Mouse (Mus musculus): Measurements from ENCODE around the gene Gucy2e. TPM values are rescaled to one million over a fixed set of nuclear protein-coding genes. Genes with fewer than 3 reads are reported as not detected.

Gene Gucy2e
- polyA plus RNA-seq, 2 experiments = not detected

DNA sequence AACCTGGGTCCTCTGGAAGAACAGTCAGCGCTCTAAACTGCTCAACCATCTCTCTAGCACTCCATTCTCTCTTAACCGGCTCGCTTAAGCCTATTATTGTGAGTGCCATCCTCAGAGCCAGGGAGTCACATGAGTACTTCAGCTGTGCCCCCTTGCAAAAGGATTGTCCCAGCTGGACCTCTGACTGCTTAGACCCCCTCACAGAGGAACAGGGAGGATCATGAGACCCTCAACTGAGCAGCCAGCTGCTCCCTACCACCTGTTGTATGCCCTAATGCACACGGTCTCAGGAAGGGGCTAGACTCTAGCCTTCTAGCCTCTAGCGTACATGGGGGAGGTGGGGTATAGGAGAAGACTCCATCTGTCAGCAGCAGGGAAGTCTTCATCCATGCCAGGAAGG lies 18.0 kb upstream of the Gucy2e start:
- H3K36me3 ChIP-seq (replicated peaks; ENCODE audit: control insufficient read depth, insufficient read depth, low read depth) = no peaks in the 10 kb centered on the region
- H3K9ac ChIP-seq (replicated peaks) = no peak overlapping the region
- no peak overlapping the region for H3K4me2 ChIP-seq (ENCODE audit: low read depth)
- no peak for TF ChIP-seq EP300 (IDR thresholded peaks at IDR 0.05; ENCODE audit: low read depth)
- no peak for TF ChIP-seq CTCF (IDR thresholded peaks at IDR 0.05; ENCODE audit: low read depth)
- 70% methylated on average over 5 of the region's 5 CpGs for WGBS (ENCODE audit: insufficient replicate concordance)
- no peak overlapping the region for H3K4me3 ChIP-seq (ENCODE audit: insufficient read depth in 1 of 2, low read depth in 2 of 2, low read length in 2 of 2)
- H3K27ac ChIP-seq = no peak overlapping the region
- H3K27me3 ChIP-seq (ENCODE audit: control insufficient read depth, insufficient read depth, low read length) = no peaks in the 10 kb centered on the region
- DNase-seq (ENCODE audit: low read depth in 3 of 3, low spot score in 3 of 3) (no peak), ATAC-seq (ENCODE audit: insufficient read depth) (no peak)
- no peaks in the 10 kb centered on the region for H3K9me3 ChIP-seq (ENCODE audit: control insufficient read depth, low read length)
- no peaks in the 10 kb centered on the region; a peak in 1 of 4 replicates for H3K4me1 ChIP-seq (replicated peaks; ENCODE audit: control insufficient read depth in 2 of 2, insufficient read depth in 2 of 2, low read length in 1 of 2)

GRCm38 (mm10) chr11:69253131-69253530 lies 16.3 kb upstream of the Gucy2e start:
- TF ChIP-seq CTCF (IDR thresholded peaks at IDR 0.05; ENCODE audit: low read depth) = no peak
- TF ChIP-seq EP300 (IDR thresholded peaks at IDR 0.05; ENCODE audit: low read depth) = no peak
- H3K4me1 ChIP-seq (replicated peaks; ENCODE audit: control insufficient read depth in 2 of 2, insufficient read depth in 2 of 2, low read length in 1 of 2) = no peaks in the 10 kb centered on the region; a peak in 1 of 4 replicates
- ATAC-seq (ENCODE audit: insufficient read depth) = no peak
- no peak overlapping the region for H3K4me2 ChIP-seq (ENCODE audit: low read depth)
- H3K9ac ChIP-seq (replicated peaks) = no peak overlapping the region
- no peak overlapping the region for H3K4me3 ChIP-seq (ENCODE audit: insufficient read depth in 1 of 2, low read depth in 2 of 2, low read length in 2 of 2)
- no peak for DNase-seq (ENCODE audit: low read depth in 3 of 3, low spot score in 3 of 3)
- H3K27me3 ChIP-seq (ENCODE audit: control insufficient read depth, insufficient read depth, low read length) = no peaks in the 10 kb centered on the region
- no peak overlapping the region for H3K27ac ChIP-seq
- no peaks in the 10 kb centered on the region for H3K9me3 ChIP-seq (ENCODE audit: control insufficient read depth, low read length)
- H3K36me3 ChIP-seq (replicated peaks; ENCODE audit: control insufficient read depth, insufficient read depth, low read depth) = no peaks in the 10 kb centered on the region
- 46% methylated on average over 9 of the region's 9 CpGs for WGBS (ENCODE audit: insufficient replicate concordance)

- Histone ChIP-seq H3K4me1 (replicated peaks; ENCODE audit: control insufficient read depth in 2 of 2, insufficient read depth in 2 of 2, low read length in 1 of 2) (no peaks in the 10 kb centered on the region), H3K27me3 (ENCODE audit: control insufficient read depth, insufficient read depth, low read length) (no peaks in the 10 kb centered on the region), H3K36me3 (replicated peaks; ENCODE audit: control insufficient read depth, insufficient read depth, low read depth) (no peaks in the 10 kb centered on the region), H3K9ac (replicated peaks) (no peak overlapping the region), H3K4me2 (ENCODE audit: low read depth) (no peak overlapping the region), H3K9me3 (ENCODE audit: control insufficient read depth, low read length) (no peaks in the 10 kb centered on the region), H3K4me3 (ENCODE audit: insufficient read depth in 1 of 2, low read depth in 2 of 2, low read length in 2 of 2) (no peak overlapping the region), H3K27ac (no peak overlapping the region)
- no peak for DNase-seq (ENCODE audit: low read depth in 3 of 3, low spot score in 3 of 3)
- TF ChIP-seq CTCF (IDR thresholded peaks at IDR 0.05; ENCODE audit: low read depth) = no peak
- TF ChIP-seq EP300 (IDR thresholded peaks at IDR 0.05; ENCODE audit: low read depth) = no peak
- WGBS (ENCODE audit: insufficient replicate concordance) = 66% methylated on average over 7 of the region's 7 CpGs
- no peak for ATAC-seq (ENCODE audit: insufficient read depth)
Observed at GRCm38 (mm10) chr11:69251953-69252352, 15.1 kb upstream of the Gucy2e start.

DNA sequence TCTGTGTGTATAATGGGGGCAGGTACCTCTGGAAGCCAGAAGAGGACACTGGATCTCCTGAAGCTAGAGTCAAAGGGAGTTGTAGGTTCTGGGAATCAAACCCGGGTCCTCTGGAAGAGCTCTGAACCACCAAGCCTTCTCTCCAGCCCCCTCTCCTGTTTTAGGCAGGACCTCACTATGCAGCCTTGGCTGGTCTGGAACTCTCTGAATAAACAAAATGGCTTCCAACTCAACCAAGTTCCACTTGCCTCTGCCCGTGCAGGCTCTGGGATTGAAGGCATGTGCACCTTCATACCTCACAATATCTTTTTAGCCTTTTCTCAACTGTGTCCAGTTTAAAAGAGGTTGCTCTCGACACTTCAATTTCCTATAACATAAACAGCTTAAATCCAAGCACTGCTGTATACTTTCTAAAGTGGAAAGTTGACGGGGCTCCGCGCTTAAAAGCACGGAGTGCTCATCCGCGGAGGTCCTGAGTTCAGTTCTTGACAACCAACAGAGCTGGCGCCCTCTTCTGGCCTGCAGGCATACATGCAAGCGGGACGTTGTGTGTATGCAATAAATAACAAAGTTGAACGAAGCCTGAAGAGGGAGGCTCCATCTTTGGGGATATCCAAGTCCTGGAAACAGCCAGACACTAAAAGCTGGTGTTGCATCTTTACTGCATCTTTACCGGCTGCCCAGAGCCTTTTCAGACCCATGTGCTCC lies 14.5 kb upstream of the Gucy2e start:
- WGBS (ENCODE audit: insufficient replicate concordance) = 46% methylated on average over 14 of the region's 14 CpGs

DNA sequence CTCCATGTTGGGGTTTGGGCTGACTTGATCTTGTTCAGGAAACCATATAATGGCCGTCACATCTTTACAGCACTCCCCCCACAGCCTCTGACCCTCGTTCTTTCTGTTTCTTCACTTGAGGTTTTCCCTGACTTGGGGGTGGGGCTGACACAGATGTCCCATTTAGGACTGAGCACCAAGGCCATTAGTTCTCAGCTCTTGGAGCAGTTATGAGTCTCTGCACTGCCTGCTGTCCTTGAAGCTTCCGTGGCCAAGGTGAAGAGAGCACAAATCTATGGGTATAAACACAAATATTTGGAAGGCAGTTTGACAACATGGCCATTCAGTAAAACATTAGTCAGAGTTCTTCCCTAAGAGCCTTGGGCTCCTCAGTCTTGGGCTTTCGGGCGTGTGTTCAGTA lies 13.3 kb upstream of the Gucy2e start:
- ATAC-seq (ENCODE audit: insufficient read depth) = no peak
- no peaks in the 10 kb centered on the region for H3K27me3 ChIP-seq (ENCODE audit: control insufficient read depth, insufficient read depth, low read length)
- no peak overlapping the region for H3K4me3 ChIP-seq (ENCODE audit: insufficient read depth in 1 of 2, low read depth in 2 of 2, low read length in 2 of 2)
- H3K36me3 ChIP-seq (replicated peaks; ENCODE audit: control insufficient read depth, insufficient read depth, low read depth) = no peaks in the 10 kb centered on the region
- H3K4me1 ChIP-seq (replicated peaks; ENCODE audit: control insufficient read depth in 2 of 2, insufficient read depth in 2 of 2, low read length in 1 of 2) = no peaks in the 10 kb centered on the region
- no peaks in the 10 kb centered on the region for H3K9me3 ChIP-seq (ENCODE audit: control insufficient read depth, low read length)
- no peak overlapping the region for H3K4me2 ChIP-seq (ENCODE audit: low read depth)
- DNase-seq (ENCODE audit: low read depth in 3 of 3, low spot score in 3 of 3) = no peak
- H3K9ac ChIP-seq (replicated peaks) = no peak overlapping the region
- TF ChIP-seq CTCF (IDR thresholded peaks at IDR 0.05; ENCODE audit: low read depth) (no peak), EP300 (IDR thresholded peaks at IDR 0.05; ENCODE audit: low read depth) (no peak)
- WGBS (ENCODE audit: insufficient replicate concordance) = 58% methylated on average over 5 of the region's 5 CpGs
- H3K27ac ChIP-seq = no peak overlapping the region

More for the DNA sequence above, 14.5 kb upstream of the Gucy2e start:
- TF ChIP-seq CTCF (IDR thresholded peaks at IDR 0.05; ENCODE audit: low read depth) (peak; percentile 74), EP300 (IDR thresholded peaks at IDR 0.05; ENCODE audit: low read depth) (no peak)
- H3K4me3 ChIP-seq (ENCODE audit: insufficient read depth in 1 of 2, low read depth in 2 of 2, low read length in 2 of 2) = no peak overlapping the region
- no peak overlapping the region for H3K27ac ChIP-seq
- no peaks in the 10 kb centered on the region for H3K9me3 ChIP-seq (ENCODE audit: control insufficient read depth, low read length)
- no peaks in the 10 kb centered on the region for H3K4me1 ChIP-seq (replicated peaks; ENCODE audit: control insufficient read depth in 2 of 2, insufficient read depth in 2 of 2, low read length in 1 of 2)
- H3K27me3 ChIP-seq (ENCODE audit: control insufficient read depth, insufficient read depth, low read length) = no peaks in the 10 kb centered on the region
- DNase-seq (ENCODE audit: low read depth in 3 of 3, low spot score in 3 of 3) (no peak), ATAC-seq (ENCODE audit: insufficient read depth) (no peak)
- no peaks in the 10 kb centered on the region for H3K36me3 ChIP-seq (replicated peaks; ENCODE audit: control insufficient read depth, insufficient read depth, low read depth)
- no peak overlapping the region for H3K9ac ChIP-seq (replicated peaks)
- H3K4me2 ChIP-seq (ENCODE audit: low read depth) = no peak overlapping the region
